Mouse (Mus musculus): ENCODE measurements around the gene Tenm4.

GRCm38 (mm10) chr7:96813497-96814400, 642.7 kb downstream of the Tenm4 start:
- TF ChIP-seq POLR2A (IDR thresholded peaks at IDR 0.05; ENCODE audit: low read depth, low read length) (no peak), CTCF (IDR thresholded peaks at IDR 0.05; ENCODE audit: extremely low read depth, insufficient read length, insufficient replicate concordance, low read depth, low read length) (no peak)
